9 mouse cellular contexts compared by ENCODE assay signal in the genomic region with DNA sequence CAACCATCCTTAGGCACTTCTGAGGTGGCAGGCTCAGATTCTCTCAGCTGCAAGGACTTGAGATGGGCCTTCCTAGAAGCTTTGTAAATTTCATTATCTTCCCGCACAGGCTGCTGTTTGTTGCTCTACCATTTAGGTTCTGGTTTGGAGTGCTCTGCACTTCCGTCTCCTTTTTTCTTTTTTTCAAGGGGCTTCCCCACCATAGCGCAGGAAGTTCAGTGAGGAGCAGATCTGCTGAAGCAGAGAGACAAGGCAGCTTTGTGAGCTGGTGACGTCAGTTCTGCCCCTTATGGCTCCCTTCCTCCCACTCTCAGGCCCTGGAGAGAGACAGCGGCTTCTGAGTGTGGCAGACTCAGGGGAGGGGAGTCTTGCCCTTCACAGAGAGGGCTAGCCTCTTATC. TPM values are rescaled to one million over a fixed set of nuclear protein-coding genes. Genes with fewer than 3 reads are reported as not detected.
DNase-seq lines count a peak whose midpoint lies in the region; ATAC-seq and TF ChIP-seq lines count a peak whose summit lies in the region.
"Had no signal": no experiment of that assay in that cellular context is flagged by ENCODE, and none has a peak within 500 bp of the region (broad histone marks: within the 10 kb centered on the region; RNA-seq: fewer than 3 reads in every experiment).

No protein-coding gene starts in this region.

- ATAC-seq in lung, embryonic 14.5 days (ENCODE audit: insufficient read depth), result peak; percentile 31; the same call in 1 of the 2 replicates
- peak; percentile 92 for ATAC-seq in inflammation-experienced regulatory T-cells, adult 6 months
- no peak for ATAC-seq in hindbrain, embryonic 12.5 days (ENCODE audit: low FRiP score)
- no peak for ATAC-seq in neural tube, embryonic 15.5 days (ENCODE audit: low FRiP score)

- TF ChIP-seq POLR2A in bone marrow, adult 2 months (IDR thresholded peaks at IDR 0.05; ENCODE audit: borderline replicate concordance, control insufficient read depth, low read depth, low read length), result no peak

- H3K9ac ChIP-seq in lung, embryonic 14.5 days, result no peak overlapping the region
- no peak overlapping the region for H3K9ac ChIP-seq in hindbrain, embryonic 12.5 days
- no peak overlapping the region for H3K9ac ChIP-seq in neural tube, embryonic 15.5 days (replicated peaks)

- no peak overlapping the region for H3K27ac ChIP-seq in lung, embryonic 14.5 days (ENCODE audit: low read depth)
- peak overlapping the region; percentile 58; the same call in 1 of the 2 replicates for H3K27ac ChIP-seq in bone marrow, adult 2 months (ENCODE audit: control insufficient read depth, insufficient read depth, low read depth, low read length, poor library complexity)
- H3K27ac ChIP-seq in hindbrain, embryonic 12.5 days, result no peak overlapping the region
- no peak overlapping the region for H3K27ac ChIP-seq in neural tube, embryonic 15.5 days (replicated peaks)

- H3K36me3 ChIP-seq in lung, embryonic 14.5 days (ENCODE audit: insufficient read depth), result no peaks in the 10 kb centered on the region
- no peaks in the 10 kb centered on the region for H3K36me3 ChIP-seq in hindbrain, embryonic 12.5 days
- H3K36me3 ChIP-seq in neural tube, embryonic 15.5 days, result no peaks in the 10 kb centered on the region

- peak; percentile 58 for DNase-seq in lung, embryonic 14.5 days
- no peak for DNase-seq in lung, postnatal 14 days
- peak; percentile 70 to 86 for DNase-seq in thymus, adult 18-20 months
- DNase-seq in gastrocnemius, postnatal 25 days, result no peak
- DNase-seq: layer of hippocampus, postnatal 36 days had no signal

- H3K4me3 ChIP-seq in lung, embryonic 14.5 days (ENCODE audit: low read depth, low read length), result no peak overlapping the region
- peak overlapping the region; percentile 3 for H3K4me3 ChIP-seq in bone marrow, adult 2 months (replicated peaks; ENCODE audit: control insufficient read depth, low read depth, low read length)
- no peak overlapping the region for H3K4me3 ChIP-seq in hindbrain, embryonic 12.5 days
- no peak overlapping the region for H3K4me3 ChIP-seq in neural tube, embryonic 15.5 days (replicated peaks)

- no peak overlapping the region for H3K4me2 ChIP-seq in lung, embryonic 14.5 days
- no peak overlapping the region for H3K4me2 ChIP-seq in hindbrain, embryonic 12.5 days (replicated peaks)
- H3K4me2 ChIP-seq in neural tube, embryonic 15.5 days, result no peak overlapping the region

- WGBS in lung, embryonic 14.5 days, result 13% methylated on average over 5 of the region's 5 CpGs
- 6% methylated on average over 5 of the region's 5 CpGs for WGBS in bone marrow, adult 2 months
- 42% methylated on average over 5 of the region's 5 CpGs for WGBS in hindbrain, embryonic 12.5 days
- WGBS in neural tube, embryonic 15.5 days, result 35% methylated on average over 5 of the region's 5 CpGs

- H3K4me1 ChIP-seq in lung, embryonic 14.5 days (ENCODE audit: insufficient read depth), result no peaks in the 10 kb centered on the region
- peaks cover 2% of the 10 kb centered on the region; the same call in 1 of the 2 replicates for H3K4me1 ChIP-seq in bone marrow, adult 2 months (ENCODE audit: control insufficient read depth, insufficient read depth, low read length)
- peaks cover 17% of the 10 kb centered on the region for H3K4me1 ChIP-seq in hindbrain, embryonic 12.5 days
- peaks cover 12% of the 10 kb centered on the region for H3K4me1 ChIP-seq in neural tube, embryonic 15.5 days

- no peak for TF ChIP-seq CTCF in lung, embryonic 14.5 days (IDR thresholded peaks at IDR 0.05; ENCODE audit: low read depth)
- TF ChIP-seq CTCF in bone marrow, adult 2 months (IDR thresholded peaks at IDR 0.05; ENCODE audit: control insufficient read depth, insufficient read depth, low read length), result no peak

- H3K9me3 ChIP-seq in lung, embryonic 14.5 days (ENCODE audit: low read depth, low read length), result no peaks in the 10 kb centered on the region
- no peaks in the 10 kb centered on the region for H3K9me3 ChIP-seq in hindbrain, embryonic 12.5 days (replicated peaks)
- no peaks in the 10 kb centered on the region for H3K9me3 ChIP-seq in neural tube, embryonic 15.5 days (replicated peaks)

- H3K27me3 ChIP-seq in lung, embryonic 14.5 days (ENCODE audit: insufficient read depth, low read length), result peaks cover 34% of the 10 kb centered on the region
- H3K27me3 ChIP-seq in hindbrain, embryonic 12.5 days, result peaks cover 50% of the 10 kb centered on the region
- H3K27me3 ChIP-seq in neural tube, embryonic 15.5 days (replicated peaks), result peaks cover 44% of the 10 kb centered on the region

RNA-seq across cellular contexts. Expression of gene Galnt6, which starts 3.4 kb away (rescaled TPM):
- 0.07 and 0.25 TPM in 2 replicates for polyA plus RNA-seq in lung, embryonic 14.5 days (2014; fragmentation: Nextera tagmentation; extraction: Ambion mirVana)
- polyA plus RNA-seq in bone marrow, adult 2 months (2011; ENCODE audit: insufficient read depth, insufficient read length, low replicate concordance, missing spikeins), result 4.4 and 11.8 TPM in 2 replicates
- polyA plus RNA-seq in inflammation-experienced regulatory T-cells, adult 6 months (2017; shearing (Covaris generic)), result 10 to 100 TPM; 55.3 to 67.0 (median 65.0) TPM
- polyA plus RNA-seq in hindbrain, embryonic 12.5 days (2016; fragmentation: Nextera tagmentation; extraction: Ambion mirVana), result 0.26 and 0.34 TPM in 2 replicates
- polyA plus RNA-seq in neural tube, embryonic 15.5 days (2015; fragmentation: Nextera tagmentation; extraction: Ambion mirVana), result 0.33 and 1.5 TPM in 2 replicates
- under 1 TPM; 0.08 to 0.13 TPM for total RNA-seq in gastrocnemius, postnatal 25 days (2021)

RNA-seq across cellular contexts. Expression of gene Slc4a8, which starts 29.0 kb away (rescaled TPM):
- polyA plus RNA-seq in lung, embryonic 14.5 days (2014; fragmentation: Nextera tagmentation; extraction: Ambion mirVana), result 1.6 and 2.5 TPM in 2 replicates
- 0.84 and 5.2 TPM in 2 replicates for polyA plus RNA-seq in bone marrow, adult 2 months (2011; ENCODE audit: insufficient read depth, insufficient read length, low replicate concordance, missing spikeins)
- polyA plus RNA-seq in inflammation-experienced regulatory T-cells, adult 6 months (2017; shearing (Covaris generic)), result 10 to 100 TPM in 1 of 3 experiments, 1 to 10 TPM in 2; 7.4 to 10.9 (median 9.1) TPM
- polyA plus RNA-seq in hindbrain, embryonic 12.5 days (2016; fragmentation: Nextera tagmentation; extraction: Ambion mirVana), result 17.9 and 22.7 TPM in 2 replicates
- 20.9 and 25.9 TPM in 2 replicates for polyA plus RNA-seq in neural tube, embryonic 15.5 days (2015; fragmentation: Nextera tagmentation; extraction: Ambion mirVana)
- total RNA-seq in gastrocnemius, postnatal 25 days (2021), result 1 to 10 TPM; 1.6 to 1.7 TPM

RNA-seq across cellular contexts. Expression of gene Cela1, which starts 44.9 kb away (rescaled TPM):
- polyA plus RNA-seq in lung, embryonic 14.5 days (2014; fragmentation: Nextera tagmentation; extraction: Ambion mirVana), result 0.97 and 1.2 TPM in 2 replicates
- 55.3 and 57.2 TPM in 2 replicates for polyA plus RNA-seq in bone marrow, adult 2 months (2011; ENCODE audit: insufficient read depth, insufficient read length, low replicate concordance, missing spikeins)
- 10 to 100 TPM in 1 of 3 experiments, 1 to 10 TPM in 2; 6.8 to 12.6 (median 8.2) TPM for polyA plus RNA-seq in inflammation-experienced regulatory T-cells, adult 6 months (2017; shearing (Covaris generic))
- polyA plus RNA-seq in hindbrain, embryonic 12.5 days (2016; fragmentation: Nextera tagmentation; extraction: Ambion mirVana), result 1.6 and 1.9 TPM in 2 replicates
- polyA plus RNA-seq in neural tube, embryonic 15.5 days (2015; fragmentation: Nextera tagmentation; extraction: Ambion mirVana), result 3.1 and 5.8 TPM in 2 replicates
- not detected for total RNA-seq in gastrocnemius, postnatal 25 days (2021)

Comparison
In these comparisons a context has a peak if more than half of its experiments do, and no peak if none do; other contexts are left out.
1. DNase-seq: peak in lung, embryonic 14.5 days (single experiment) and thymus, adult 18-20 months (2 of 2); none in lung, postnatal 14 days (single experiment) and gastrocnemius, postnatal 25 days (single experiment).
2. ATAC-seq: peak in lung, embryonic 14.5 days (single experiment) and inflammation-experienced regulatory T-cells, adult 6 months (single experiment); none in hindbrain, embryonic 12.5 days (single experiment) and neural tube, embryonic 15.5 days (single experiment).